Mouse (Mus musculus) cerebellum, postnatal 14 days (tissue): ENCODE data around the gene Unc13b.
A peak's percentile ranks its signal among the peaks of the same experiment; 100 is the strongest.
"Not testable (repeated sequence)": the region's sequence is repeated elsewhere in the genome, so short reads cannot be mapped to it uniquely, and the experiment has no call there.

Source experiments
- DNase-seq, 2 experiments: peaks; one replicate each; pipeline ENCODE4 v3.0.0; 2021; ENCODE audit warnings: mixed read lengths in 2 of 2

Gene Unc13b

GRCm38 (mm10) chr4:43113491-43113890 lies 54.7 kb downstream of the Unc13b start:
- no peak for DNase-seq

GRCm38 (mm10) chr4:43114512-43114911 lies 55.8 kb downstream of the Unc13b start:
- no peak for DNase-seq

GRCm38 (mm10) chr4:43114946-43115345 lies 56.2 kb downstream of the Unc13b start:
- peak; percentile 69 to 72 for DNase-seq

- no peak for DNase-seq
These were observed 57.5 kb downstream of the Unc13b start for GRCm38 (mm10) chr4:43116249-43116648.

- no peak for DNase-seq
These were observed 71.0 kb downstream of the Unc13b start for GRCm38 (mm10) chr4:43129750-43130149.

- no peak for DNase-seq
These were observed 83.9 kb downstream of the Unc13b start for GRCm38 (mm10) chr4:43142610-43143009.

GRCm38 (mm10) chr4:43152413-43152812 lies 93.7 kb downstream of the Unc13b start:
- not testable (repeated sequence) for DNase-seq

- no peak for DNase-seq
These were observed 101.3 kb downstream of the Unc13b start for GRCm38 (mm10) chr4:43160045-43160444.

- no peak for DNase-seq
These were observed 102.4 kb downstream of the Unc13b start for GRCm38 (mm10) chr4:43161124-43161657.

- no peak for DNase-seq
These were observed 104.5 kb downstream of the Unc13b start for GRCm38 (mm10) chr4:43163205-43163604.

- DNase-seq, result no peak
These were observed 106.8 kb downstream of the Unc13b start for GRCm38 (mm10) chr4:43165403-43166005.

GRCm38 (mm10) chr4:43170028-43170427 lies 111.3 kb downstream of the Unc13b start:
- no peak for DNase-seq

GRCm38 (mm10) chr4:43177126-43177525 lies 118.4 kb downstream of the Unc13b start:
- peak; percentile 67 to 79 for DNase-seq

GRCm38 (mm10) chr4:43182474-43183168 lies 123.9 kb downstream of the Unc13b start:
- DNase-seq, result no peak

- DNase-seq, result no peak
These were observed 128.7 kb downstream of the Unc13b start for GRCm38 (mm10) chr4:43187439-43187838.

- no peak for DNase-seq
These were observed 130.6 kb downstream of the Unc13b start for GRCm38 (mm10) chr4:43189381-43189780.

- no peak for DNase-seq
These were observed 146.2 kb downstream of the Unc13b start for GRCm38 (mm10) chr4:43204946-43205345.

- DNase-seq, result no peak
These were observed 146.8 kb downstream of the Unc13b start for GRCm38 (mm10) chr4:43205571-43205970.

- DNase-seq, result peak; percentile 13 to 17
These were observed 148.2 kb downstream of the Unc13b start for GRCm38 (mm10) chr4:43206989-43207388.

GRCm38 (mm10) chr4:43209081-43209579 lies 150.4 kb downstream of the Unc13b start:
- peak; percentile 7 to 12 for DNase-seq

GRCm38 (mm10) chr4:43209673-43210072 lies 150.9 kb downstream of the Unc13b start:
- DNase-seq, result peak in 1 of 2 experiments; percentile 11

GRCm38 (mm10) chr4:43216491-43216890 lies 157.7 kb downstream of the Unc13b start:
- DNase-seq, result no peak

- no peak for DNase-seq
These were observed 159.2 kb downstream of the Unc13b start for GRCm38 (mm10) chr4:43217997-43218396.

- no peak for DNase-seq
These were observed 173.1 kb downstream of the Unc13b start for GRCm38 (mm10) chr4:43231821-43232220.
